Mouse (Mus musculus) ES-Bruce4 (cell line): Measurements from ENCODE around the gene Fbxl21. TPM values are rescaled to one million over a fixed set of nuclear protein-coding genes. Genes with fewer than 3 reads are reported as not detected.

Source experiments
- H3K27ac ChIP-seq: 2 replicates; pipeline ENCODE4 v1.5.1; 2012; ENCODE audit warnings: low read length, inconsistent platforms; ENCODE audit not compliant: insufficient read depth
- H3K27me3 ChIP-seq: 2 replicates; pipeline ENCODE4 v1.6.1; 2012; ENCODE audit warnings: mild to moderate bottlenecking, low read length, inconsistent platforms; ENCODE audit not compliant: control insufficient read depth, poor library complexity, insufficient read depth, severe bottlenecking
- H3K36me3 ChIP-seq: 2 replicates; pipeline ENCODE4 v1.6.1; 2012; ENCODE audit warnings: inconsistent platforms, mild to moderate bottlenecking, low read length, moderate library complexity; ENCODE audit not compliant: control insufficient read depth, poor library complexity, insufficient read depth, severe bottlenecking
- H3K4me1 ChIP-seq: one replicate; pipeline ENCODE4 v1.8.1; 2011; ENCODE audit warnings: low read length; ENCODE audit not compliant: control insufficient read depth, insufficient read depth
- H3K4me3 ChIP-seq: 2 replicates; pipeline ENCODE4 v1.5.1; 2011; ENCODE audit warnings: low read depth, mild to moderate bottlenecking, low read length
- H3K9ac ChIP-seq: 2 replicates; pipeline ENCODE4 v1.6.1; 2012; ENCODE audit warnings: low read depth, mild to moderate bottlenecking, inconsistent platforms; ENCODE audit not compliant: poor library complexity, severe bottlenecking
- H3K9me3 ChIP-seq: replicated peaks from 2 replicates; pipeline ENCODE4 v1.6.1; 2012; ENCODE audit warnings: mild to moderate bottlenecking, low read length, inconsistent platforms; ENCODE audit not compliant: control insufficient read depth, poor library complexity, insufficient read depth, severe bottlenecking
- CTCF ChIP-seq: IDR thresholded peaks from one replicate; pipeline ENCODE4 v1.8.1; 2011; ENCODE audit warnings: low read depth, low read length
- EP300 ChIP-seq: IDR thresholded peaks from 2 replicates; pipeline ENCODE4 v1.6.1; 2011; ENCODE audit warnings: low read depth, low read length; ENCODE audit not compliant: insufficient read depth
- POLR2A ChIP-seq: IDR thresholded peaks from one replicate; pipeline ENCODE4 v1.8.1; 2011; ENCODE audit warnings: low read length; ENCODE audit not compliant: insufficient read depth
- polyA plus RNA-seq: library from polyadenylated mRNA; stranded (reverse); fragments of >200 nt; gene quantifications from 2 replicates; pipeline ENCODE4 v1.2.4, GENCODE M21; 2011; ENCODE audit warnings: low read depth; ENCODE audit not compliant: missing spikeins, insufficient read depth, insufficient read length

Gene Fbxl21
- polyA plus RNA-seq, 1 experiment = 2.7 TPM

- Histone ChIP-seq H3K27ac (no peak overlapping the region), H3K4me3 (no peak overlapping the region), H3K9me3 (no peaks in the 10 kb centered on the region), H3K9ac (no peak overlapping the region), H3K27me3 (no peaks in the 10 kb centered on the region), H3K36me3 (no peaks in the 10 kb centered on the region), H3K4me1 (no peaks in the 10 kb centered on the region)
- TF ChIP-seq CTCF = no peak
- no peak for TF ChIP-seq EP300
- no peak for TF ChIP-seq POLR2A
These were observed 36.5 kb downstream of the Fbxl21 start for GRCm38 (mm10) chr13:56558811-56559210.

DNA sequence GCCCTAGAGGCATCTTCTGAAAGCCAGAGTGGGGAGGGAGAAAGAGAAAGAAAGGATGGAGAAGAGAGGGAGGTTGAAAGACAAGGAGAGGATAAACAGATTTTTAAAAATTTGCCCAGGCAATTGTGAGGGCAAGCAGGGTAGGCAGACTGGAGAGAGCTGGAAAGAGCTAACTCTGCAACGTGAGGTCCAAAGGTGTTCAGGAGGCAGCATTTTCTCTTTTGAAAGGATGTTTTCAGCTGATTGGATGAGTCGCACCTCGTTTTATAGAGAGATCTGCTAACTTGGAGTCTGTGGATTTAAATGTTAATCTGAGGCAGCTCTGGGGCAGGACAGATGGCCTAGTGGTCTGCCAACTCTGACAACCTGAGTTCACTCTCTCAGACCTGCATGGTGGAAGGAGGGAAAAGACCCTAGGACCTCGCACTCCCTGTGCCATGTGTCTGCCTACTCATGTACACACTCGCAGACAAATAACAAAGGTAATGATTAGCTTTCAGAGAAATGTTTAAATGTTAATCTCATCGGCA lies 37.6 kb downstream of the Fbxl21 start:
- H3K36me3 ChIP-seq = no peaks in the 10 kb centered on the region
- no peaks in the 10 kb centered on the region for H3K27me3 ChIP-seq
- H3K9me3 ChIP-seq = no peaks in the 10 kb centered on the region
- H3K27ac ChIP-seq = no peak overlapping the region
- no peaks in the 10 kb centered on the region for H3K4me1 ChIP-seq
- TF ChIP-seq POLR2A (no peak), CTCF (no peak), EP300 (no peak)
- no peak overlapping the region for H3K9ac ChIP-seq
- no peak overlapping the region for H3K4me3 ChIP-seq

GRCm38 (mm10) chr13:56561129-56561528 lies 38.9 kb downstream of the Fbxl21 start:
- no peak overlapping the region for H3K4me3 ChIP-seq
- no peak overlapping the region for H3K9ac ChIP-seq
- H3K27ac ChIP-seq = no peak overlapping the region
- H3K4me1 ChIP-seq = no peaks in the 10 kb centered on the region
- TF ChIP-seq EP300 = no peak
- no peak for TF ChIP-seq CTCF
- no peak for TF ChIP-seq POLR2A
- H3K36me3 ChIP-seq = no peaks in the 10 kb centered on the region
- H3K9me3 ChIP-seq = no peaks in the 10 kb centered on the region
- no peaks in the 10 kb centered on the region for H3K27me3 ChIP-seq

GRCm38 (mm10) chr13:56563075-56563474 lies 40.8 kb downstream of the Fbxl21 start:
- H3K27ac ChIP-seq = no peak overlapping the region
- no peak for TF ChIP-seq EP300
- TF ChIP-seq POLR2A = no peak
- peak; percentile 76 for TF ChIP-seq CTCF
- H3K9ac ChIP-seq = no peak overlapping the region
- no peaks in the 10 kb centered on the region for H3K27me3 ChIP-seq
- H3K4me1 ChIP-seq = no peaks in the 10 kb centered on the region
- no peak overlapping the region for H3K4me3 ChIP-seq
- H3K36me3 ChIP-seq = no peaks in the 10 kb centered on the region
- H3K9me3 ChIP-seq = no peaks in the 10 kb centered on the region

- no peaks in the 10 kb centered on the region for H3K4me1 ChIP-seq
- H3K27ac ChIP-seq = no peak overlapping the region
- no peaks in the 10 kb centered on the region for H3K9me3 ChIP-seq
These were observed 44.1 kb downstream of the Fbxl21 start for GRCm38 (mm10) chr13:56566336-56566735.

GRCm38 (mm10) chr13:56571645-56572044 lies 49.4 kb downstream of the Fbxl21 start:
- no peaks in the 10 kb centered on the region for H3K27me3 ChIP-seq

More at GRCm38 (mm10) chr13:56566336-56566735, 44.1 kb downstream of the Fbxl21 start:
- H3K36me3 ChIP-seq = no peaks in the 10 kb centered on the region
- no peak overlapping the region for H3K9ac ChIP-seq
- H3K4me3 ChIP-seq = no peak overlapping the region
- no peaks in the 10 kb centered on the region for H3K27me3 ChIP-seq
- TF ChIP-seq CTCF (no peak), EP300 (no peak), POLR2A (no peak)

More at GRCm38 (mm10) chr13:56571645-56572044, 49.4 kb downstream of the Fbxl21 start:
- H3K4me1 ChIP-seq = no peaks in the 10 kb centered on the region
- H3K9me3 ChIP-seq = no peaks in the 10 kb centered on the region
- no peak for TF ChIP-seq CTCF
- no peak for TF ChIP-seq POLR2A
- no peak overlapping the region for H3K9ac ChIP-seq
- no peaks in the 10 kb centered on the region for H3K36me3 ChIP-seq
- no peak overlapping the region for H3K27ac ChIP-seq
- H3K4me3 ChIP-seq = no peak overlapping the region
